Mouse (Mus musculus) embryo, embryonic 11.5 days (tissue): ENCODE measurements around the gene Tmppe.

Source experiments
- DNase-seq: peaks from one replicate; pipeline ENCODE4 v3.0.0-alpha.2; 2012; ENCODE audit warnings: low read depth, low spot score

Tmppe gene

DNA sequence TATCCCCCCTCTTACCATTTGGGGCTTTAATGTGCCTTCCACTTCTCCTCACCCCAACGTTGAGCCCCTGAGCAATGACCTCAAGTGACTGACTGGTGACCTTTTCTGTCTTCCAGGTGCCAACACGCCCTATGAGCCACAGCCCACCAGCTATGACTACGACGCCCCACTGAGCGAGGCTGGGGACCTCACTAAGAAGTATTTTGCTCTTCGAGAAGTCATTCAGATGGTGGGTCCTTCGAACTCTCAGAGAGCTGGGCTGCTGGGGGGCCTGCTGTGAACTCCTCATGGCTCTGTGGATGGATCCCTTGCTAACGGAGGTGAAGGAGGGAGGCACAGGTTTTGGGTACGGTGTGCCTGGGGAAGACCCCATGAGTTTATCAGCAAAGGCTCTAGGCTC lies 42.0 kb downstream of the Tmppe start:
- no peak for DNase-seq

DNA sequence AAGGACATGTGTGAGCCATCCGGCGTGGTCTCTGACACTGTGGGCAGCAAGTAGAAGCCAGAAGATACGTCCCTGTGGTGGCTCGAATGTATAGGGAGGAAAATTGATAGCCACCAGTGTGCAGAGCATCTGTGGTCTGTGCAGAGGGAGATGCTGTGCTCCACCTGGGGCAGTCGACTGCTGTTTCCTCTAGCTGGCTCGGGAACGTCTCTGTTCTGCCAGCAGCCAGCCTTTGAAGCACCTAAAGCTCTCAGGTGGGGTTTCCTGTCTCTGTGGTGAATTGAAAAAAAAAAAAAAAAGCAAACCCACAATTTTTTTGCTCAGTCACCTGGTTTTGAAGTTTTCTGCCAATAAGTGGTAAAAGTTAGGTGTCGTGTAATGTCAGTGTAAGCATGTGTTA lies 42.4 kb downstream of the Tmppe start:
- no peak for DNase-seq

DNA sequence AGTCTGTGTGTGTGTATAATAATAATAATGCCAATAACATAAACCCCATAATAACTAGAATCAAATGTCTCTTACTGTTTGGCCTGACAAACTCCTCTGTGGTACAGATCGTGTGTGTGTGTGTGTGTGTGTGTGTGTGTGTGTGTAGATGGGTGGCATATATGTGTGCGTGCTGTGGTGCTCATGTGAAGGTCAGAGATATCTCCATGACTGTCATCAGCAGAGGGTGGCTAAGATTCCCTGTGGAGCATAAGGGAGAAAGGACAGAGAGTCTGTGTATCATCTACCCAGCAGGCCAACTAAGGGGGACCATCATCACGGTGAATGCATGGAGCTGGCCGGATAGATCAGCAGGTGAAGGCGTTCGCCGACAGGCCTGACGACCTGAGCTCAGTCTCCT lies 46.0 kb downstream of the Tmppe start:
- no peak for DNase-seq

DNA sequence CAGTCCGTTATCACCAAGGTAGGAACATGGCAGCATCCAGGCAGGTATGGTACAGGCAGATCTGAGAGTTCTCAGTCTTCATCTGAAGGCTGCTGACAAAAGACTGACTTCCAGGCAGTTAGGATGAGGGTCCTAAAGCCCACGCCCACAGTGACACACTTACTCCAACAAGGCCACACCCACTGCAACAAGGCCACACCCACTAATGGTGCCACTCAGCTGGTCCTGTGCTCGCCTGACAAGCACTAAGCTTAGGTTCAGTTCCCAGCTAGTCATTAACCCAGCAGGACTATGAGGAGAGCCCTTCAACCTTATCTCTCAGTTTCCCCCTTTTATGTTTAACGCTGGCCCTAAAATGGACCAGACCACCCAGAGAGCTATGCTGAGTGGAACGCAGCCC lies 47.8 kb downstream of the Tmppe start:
- no peak for DNase-seq

DNA sequence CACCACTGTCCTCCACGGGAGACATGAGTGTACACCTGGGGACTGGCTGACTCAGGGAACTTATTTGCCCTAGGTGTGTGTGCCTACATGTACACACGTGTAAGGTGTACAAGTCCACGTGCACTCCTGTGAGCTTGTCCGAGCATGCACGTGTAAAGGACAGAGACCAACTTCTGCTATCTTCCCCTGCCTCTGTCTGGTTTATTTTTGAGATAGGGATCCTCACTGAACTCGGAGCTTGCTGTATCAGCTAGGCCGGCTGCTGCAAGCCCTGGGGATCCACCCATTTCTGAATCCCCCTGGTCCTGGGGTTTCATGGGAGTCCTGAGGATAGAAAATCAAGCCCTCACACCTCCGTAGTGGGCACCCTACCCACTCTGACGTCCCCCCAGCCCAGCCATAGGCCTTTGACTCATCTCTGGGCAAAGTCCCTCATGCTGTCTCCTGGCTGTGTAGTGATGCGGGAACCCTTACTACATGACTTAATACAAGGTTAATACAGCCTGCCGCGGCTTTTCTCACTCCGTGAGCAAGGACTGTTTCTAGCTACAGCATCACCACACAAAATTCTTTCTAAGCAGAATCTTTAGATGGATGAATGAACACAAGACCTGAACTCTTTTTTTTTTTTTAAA lies 48.3 kb downstream of the Tmppe start:
- no peak for DNase-seq

DNA sequence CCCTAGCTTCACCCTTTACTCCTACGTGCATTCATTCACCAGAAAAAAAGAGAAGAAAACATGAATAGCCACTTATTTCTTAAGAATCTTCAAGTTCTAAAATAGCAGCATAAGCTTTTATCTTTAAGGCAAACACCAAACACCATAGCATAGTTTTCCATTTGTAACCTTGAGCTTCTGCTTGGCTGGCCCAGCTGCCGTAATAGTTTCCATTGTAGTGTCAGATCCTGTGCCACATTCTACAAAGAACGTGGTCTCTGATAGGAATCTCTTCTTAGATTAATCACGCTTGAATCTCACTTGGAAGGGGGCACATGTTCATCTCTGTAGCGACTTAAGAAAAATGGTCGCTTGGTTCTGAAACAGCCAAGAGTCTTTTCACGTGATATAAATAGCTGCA lies 50.7 kb downstream of the Tmppe start:
- DNase-seq: no peak

DNA sequence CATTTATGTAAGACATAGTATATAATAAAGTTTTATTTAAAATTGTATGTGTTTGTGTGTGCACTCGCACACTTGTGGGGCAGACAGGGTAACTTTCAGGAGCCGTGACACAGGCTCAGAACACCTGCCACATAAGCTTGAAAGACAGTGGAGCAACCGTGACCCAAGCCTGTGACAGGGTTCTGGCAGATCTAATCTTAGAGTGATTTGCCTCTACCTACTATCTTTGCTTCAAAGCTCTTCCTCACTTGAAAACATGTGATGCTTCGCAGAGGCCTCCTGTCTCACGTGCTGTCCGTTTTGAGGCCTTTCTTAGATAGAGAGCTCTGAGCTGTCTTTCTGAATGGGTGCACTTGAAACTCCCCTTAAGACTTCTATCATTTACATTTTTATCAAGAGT lies 51.5 kb downstream of the Tmppe start:
- no peak for DNase-seq

DNA sequence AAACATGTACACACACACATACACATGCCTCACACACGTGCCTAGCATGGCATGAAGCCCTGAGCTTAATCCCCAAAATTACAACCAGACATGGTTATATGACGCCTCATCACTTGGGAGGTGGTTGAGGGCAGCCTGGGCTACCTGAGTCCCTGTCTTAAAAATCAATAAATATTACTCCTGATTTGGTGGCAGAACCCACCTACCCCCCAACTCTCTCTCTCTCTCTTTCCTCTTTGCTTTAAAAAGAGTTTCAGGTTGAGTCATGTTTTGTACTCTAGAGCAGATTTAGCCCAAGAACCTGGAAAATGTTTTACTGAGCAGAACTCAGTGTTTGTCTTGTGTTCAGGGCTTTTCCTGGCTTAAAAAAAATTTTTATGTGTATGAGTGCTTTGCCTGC lies 54.5 kb downstream of the Tmppe start:
- no peak for DNase-seq
